Mouse (Mus musculus): ENCODE measurements around the gene 0610040J01Rik. TPM values are rescaled to one million over a fixed set of nuclear protein-coding genes. Genes with fewer than 3 reads are reported as not detected.
"Not testable (repeated sequence)": the region's sequence is repeated elsewhere in the genome, so short reads cannot be mapped to it uniquely, and the experiment has no call there.

0610040J01Rik gene
- total and polyA plus RNA-seq, 3 experiments: not detected

GRCm38 (mm10) chr5:63891241-63891640 lies 79.1 kb downstream of the 0610040J01Rik start:
- no peaks in the 10 kb centered on the region for H3K27me3 ChIP-seq (ENCODE audit: insufficient read depth, low read length)
- H3K36me3 ChIP-seq (replicated peaks): no peaks in the 10 kb centered on the region
- no peaks in the 10 kb centered on the region for H3K9me3 ChIP-seq (replicated peaks)
- TF ChIP-seq POLR2AphosphoS5 (IDR thresholded peaks at IDR 0.05; ENCODE audit: insufficient replicate concordance, low read depth, low read length): no peak
- no peaks in the 10 kb centered on the region for H3K4me1 ChIP-seq (ENCODE audit: insufficient read depth, low read depth, low read length)
- H3K4me3 ChIP-seq (ENCODE audit: low read depth, low read length): no peak overlapping the region
- DNase-seq (ENCODE audit: low spot score) (no peak), ATAC-seq (ENCODE audit: extremely low read depth, insufficient number of reproducible peaks, low FRiP score, poor library complexity, severe bottlenecking) (no peak)

GRCm38 (mm10) chr5:63891912-63892311 lies 79.7 kb downstream of the 0610040J01Rik start:
- ATAC-seq (ENCODE audit: extremely low read depth, insufficient number of reproducible peaks, low FRiP score, poor library complexity, severe bottlenecking) (no peak), DNase-seq (ENCODE audit: low spot score) (no peak)
- Histone ChIP-seq H3K9me3 (replicated peaks) (no peaks in the 10 kb centered on the region), H3K4me3 (ENCODE audit: low read depth, low read length) (no peak overlapping the region), H3K27me3 (ENCODE audit: insufficient read depth, low read length) (no peaks in the 10 kb centered on the region), H3K36me3 (replicated peaks) (no peaks in the 10 kb centered on the region), H3K4me1 (ENCODE audit: insufficient read depth, low read depth, low read length) (no peaks in the 10 kb centered on the region)
- TF ChIP-seq GATA2 (IDR thresholded peaks at IDR 0.05; ENCODE audit: borderline replicate concordance, low read depth, low read length) (no peak), TAL1 (conservative IDR thresholded peaks at IDR 0.05; ENCODE audit: low read depth, low read length) (no peak), GATA1 (IDR thresholded peaks at IDR 0.05; ENCODE audit: borderline replicate concordance, low read length) (no peak), CTCF (IDR thresholded peaks at IDR 0.05; ENCODE audit: low read depth, low read length) (no peak), POLR2AphosphoS5 (IDR thresholded peaks at IDR 0.05; ENCODE audit: insufficient replicate concordance, low read depth, low read length) (no peak)

- not testable (repeated sequence) for ATAC-seq (ENCODE audit: extremely low read depth, insufficient number of reproducible peaks, low FRiP score, poor library complexity, severe bottlenecking); DNase-seq (ENCODE audit: low spot score); H3K36me3 ChIP-seq (replicated peaks); H3K27me3 ChIP-seq (ENCODE audit: insufficient read depth, low read length); H3K4me1 ChIP-seq (ENCODE audit: insufficient read depth, low read depth, low read length); H3K9me3 ChIP-seq (replicated peaks); H3K4me3 ChIP-seq (ENCODE audit: low read depth, low read length)
These were observed 85.0 kb downstream of the 0610040J01Rik start for GRCm38 (mm10) chr5:63897001-63897819.

GRCm38 (mm10) chr5:63897820-63898110 lies 85.6 kb downstream of the 0610040J01Rik start:
- no peaks in the 10 kb centered on the region for H3K9me3 ChIP-seq (replicated peaks)
- H3K4me1 ChIP-seq (ENCODE audit: insufficient read depth, low read depth, low read length): no peaks in the 10 kb centered on the region
- no peak overlapping the region for H3K4me3 ChIP-seq (ENCODE audit: low read depth, low read length)
- TF ChIP-seq POLR2AphosphoS5 (IDR thresholded peaks at IDR 0.05; ENCODE audit: insufficient replicate concordance, low read depth, low read length) (no peak), TAL1 (conservative IDR thresholded peaks at IDR 0.05; ENCODE audit: low read depth, low read length) (no peak), GATA1 (IDR thresholded peaks at IDR 0.05; ENCODE audit: borderline replicate concordance, low read length) (no peak), GATA2 (IDR thresholded peaks at IDR 0.05; ENCODE audit: borderline replicate concordance, low read depth, low read length) (no peak), CTCF (IDR thresholded peaks at IDR 0.05; ENCODE audit: low read depth, low read length) (no peak)
- 0 out of 2 replicates have a peak, but pooled peaks cover 2% of the 10 kb centered on the region for H3K27me3 ChIP-seq (ENCODE audit: insufficient read depth, low read length)
- no peaks in the 10 kb centered on the region for H3K36me3 ChIP-seq (replicated peaks)
- DNase-seq (ENCODE audit: low spot score) (no peak), ATAC-seq (ENCODE audit: extremely low read depth, insufficient number of reproducible peaks, low FRiP score, poor library complexity, severe bottlenecking) (no peak)

- H3K36me3 ChIP-seq (replicated peaks): no peaks in the 10 kb centered on the region
- no peak for TF ChIP-seq GATA1 (IDR thresholded peaks at IDR 0.05; ENCODE audit: borderline replicate concordance, low read length)
- no peak for TF ChIP-seq POLR2AphosphoS5 (IDR thresholded peaks at IDR 0.05; ENCODE audit: insufficient replicate concordance, low read depth, low read length)
- TF ChIP-seq CTCF (IDR thresholded peaks at IDR 0.05; ENCODE audit: low read depth, low read length): no peak
- TF ChIP-seq TAL1 (conservative IDR thresholded peaks at IDR 0.05; ENCODE audit: low read depth, low read length): no peak
- TF ChIP-seq GATA2 (IDR thresholded peaks at IDR 0.05; ENCODE audit: borderline replicate concordance, low read depth, low read length): no peak
- no peak overlapping the region for H3K4me3 ChIP-seq (ENCODE audit: low read depth, low read length)
- H3K27me3 ChIP-seq (ENCODE audit: insufficient read depth, low read length): 0 out of 2 replicates have a peak, but pooled peaks cover 2% of the 10 kb centered on the region
- no peak for DNase-seq (ENCODE audit: low spot score)
- H3K4me1 ChIP-seq (ENCODE audit: insufficient read depth, low read depth, low read length): no peaks in the 10 kb centered on the region; the same call in 1 of the 2 replicates
- H3K9me3 ChIP-seq (replicated peaks): no peaks in the 10 kb centered on the region
- no peak for ATAC-seq (ENCODE audit: extremely low read depth, insufficient number of reproducible peaks, low FRiP score, poor library complexity, severe bottlenecking)
These were observed 91.2 kb downstream of the 0610040J01Rik start for GRCm38 (mm10) chr5:63903329-63903728.

- TF ChIP-seq CTCF (IDR thresholded peaks at IDR 0.05; ENCODE audit: low read depth, low read length) (peak; percentile 98), TAL1 (conservative IDR thresholded peaks at IDR 0.05; ENCODE audit: low read depth, low read length) (no peak)
- H3K27me3 ChIP-seq (ENCODE audit: insufficient read depth, low read length): no peaks in the 10 kb centered on the region
- no peaks in the 10 kb centered on the region; the same call in 1 of the 2 replicates for H3K4me1 ChIP-seq (ENCODE audit: insufficient read depth, low read depth, low read length)
- ATAC-seq (ENCODE audit: extremely low read depth, insufficient number of reproducible peaks, low FRiP score, poor library complexity, severe bottlenecking): peak; percentile 81
- peaks cover 9% of the 10 kb centered on the region for H3K36me3 ChIP-seq (replicated peaks)
- peak; percentile 21 for DNase-seq (ENCODE audit: low spot score)
- no peaks in the 10 kb centered on the region for H3K9me3 ChIP-seq (replicated peaks)
- H3K4me3 ChIP-seq (ENCODE audit: low read depth, low read length): no peak overlapping the region
These were observed 94.3 kb downstream of the 0610040J01Rik start for GRCm38 (mm10) chr5:63906149-63907093.

Data from G1E (cell line).